Mouse (Mus musculus): ENCODE results near the gene Sf3a3. TPM values are rescaled to one million over a fixed set of nuclear protein-coding genes. Genes with fewer than 3 reads are reported as not detected.

Gene Sf3a3
- polyA plus RNA-seq, 2 experiments from 2014 or later, result 108 to 125 TPM

GRCm38 (mm10) chr4:124738783-124739182, 24.2 kb downstream of the Sf3a3 start:
- no peak for ATAC-seq

- ATAC-seq, result peak; percentile 59
These were observed 27.1 kb downstream of the Sf3a3 start, which contains the start of gene Inpp5b for GRCm38 (mm10) chr4:124741376-124742343. Gene Inpp5b, plus strand, starts transcription at chr4:124741850.

GRCm38 (mm10) chr4:124742839-124743238, 28.3 kb downstream of the Sf3a3 start:
- no peak for ATAC-seq

- no peak for ATAC-seq
These were observed 32.0 kb downstream of the Sf3a3 start for GRCm38 (mm10) chr4:124746577-124746976.

- no peak for ATAC-seq
These were observed 33.3 kb downstream of the Sf3a3 start for GRCm38 (mm10) chr4:124747851-124748250.

- ATAC-seq, result peak; percentile 93
These were observed 37.0 kb downstream of the Sf3a3 start for GRCm38 (mm10) chr4:124751300-124752250.

- peak; percentile 44 for ATAC-seq
These were observed 38.0 kb downstream of the Sf3a3 start for GRCm38 (mm10) chr4:124752281-124753199.

- ATAC-seq, result no peak
These were observed 41.0 kb downstream of the Sf3a3 start for GRCm38 (mm10) chr4:124755526-124755925.

GRCm38 (mm10) chr4:124759305-124759811, 44.8 kb downstream of the Sf3a3 start:
- no peak for ATAC-seq

GRCm38 (mm10) chr4:124761201-124761600, 46.6 kb downstream of the Sf3a3 start:
- no peak for ATAC-seq

- ATAC-seq, result no peak
These were observed 48.4 kb downstream of the Sf3a3 start for GRCm38 (mm10) chr4:124762858-124763452.

GRCm38 (mm10) chr4:124765802-124766565, 51.4 kb downstream of the Sf3a3 start:
- ATAC-seq, result no peak

GRCm38 (mm10) chr4:124766566-124766940, 52.0 kb downstream of the Sf3a3 start:
- no peak for ATAC-seq

GRCm38 (mm10) chr4:124768963-124769591, 54.5 kb downstream of the Sf3a3 start:
- peak; percentile 63 for ATAC-seq

GRCm38 (mm10) chr4:124770624-124771023, 56.0 kb downstream of the Sf3a3 start:
- no peak for ATAC-seq

GRCm38 (mm10) chr4:124772125-124772524, 57.5 kb downstream of the Sf3a3 start:
- no peak for ATAC-seq

GRCm38 (mm10) chr4:124773449-124773848, 58.9 kb downstream of the Sf3a3 start:
- ATAC-seq, result no peak

GRCm38 (mm10) chr4:124773995-124774394, 59.4 kb downstream of the Sf3a3 start:
- no peak for ATAC-seq

GRCm38 (mm10) chr4:124774429-124774828, 59.9 kb downstream of the Sf3a3 start:
- ATAC-seq, result no peak

- no peak for ATAC-seq
These were observed 66.8 kb downstream of the Sf3a3 start for GRCm38 (mm10) chr4:124781361-124781760.
